Mouse (Mus musculus) stomach, embryonic 15.5 days (tissue): Measurements from ENCODE around the gene Trmt2b. TPM values are rescaled to one million over a fixed set of nuclear protein-coding genes. Genes with fewer than 3 reads are reported as not detected.
"Not testable (repeated sequence)": the region's sequence is repeated elsewhere in the genome, so short reads cannot be mapped to it uniquely, and the experiment has no call there.

ENCODE experiments used
- ATAC-seq: fragments of 200-750 bp; cut with Nextera tagmentation; 2 replicates; pipeline ENCODE4 v1.8.0; 2017; ENCODE audit warnings: low read depth, moderate number of reproducible peaks, moderate TSS enrichment; ENCODE audit not compliant: insufficient read depth, low FRiP score
- H3K27ac ChIP-seq: fragments of 300-500 bp; sonication (generic); 2 replicates; pipeline ENCODE4 v1.5.1; 2015; ENCODE audit warnings: mild to moderate bottlenecking, inconsistent platforms
- H3K27me3 ChIP-seq: fragments of 300-500 bp; sonication (generic); replicated peaks from 2 replicates; pipeline ENCODE4 v1.6.1; 2015; ENCODE audit warnings: inconsistent platforms
- H3K36me3 ChIP-seq: fragments of 300-500 bp; sonication (generic); 2 replicates; pipeline ENCODE4 v1.6.1; 2015; ENCODE audit warnings: inconsistent platforms
- H3K4me1 ChIP-seq: fragments of 300-500 bp; sonication (generic); 2 replicates; pipeline ENCODE4 v1.6.1; 2015; ENCODE audit warnings: inconsistent platforms
- H3K4me2 ChIP-seq: fragments of 300-500 bp; sonication (generic); 2 replicates; pipeline ENCODE4 v1.6.1; 2015; ENCODE audit warnings: mild to moderate bottlenecking, inconsistent platforms
- H3K4me3 ChIP-seq: fragments of 300-500 bp; sonication (generic); replicated peaks from 2 replicates; pipeline ENCODE4 v1.5.1; 2015; ENCODE audit warnings: inconsistent platforms
- H3K9ac ChIP-seq: fragments of 300-500 bp; sonication (generic); 2 replicates; pipeline ENCODE4 v1.6.1; 2015; ENCODE audit warnings: inconsistent platforms
- H3K9me3 ChIP-seq: fragments of 300-500 bp; sonication (generic); 2 replicates; pipeline ENCODE4 v1.6.1; 2016; ENCODE audit warnings: inconsistent platforms
- WGBS: fragments of 180-500 bp; shearing (Covaris S2); methylation state at CpG from one replicate; pipeline ENCODE4 v1.1.7; 2015; 5-methylcytosine and 5-hydroxymethylcytosine counted together
- polyA plus RNA-seq: library from polyadenylated mRNA; unstranded; fragments of >200 nt; fragmentation: Nextera tagmentation; extraction: Ambion mirVana; gene quantifications from 2 replicates; pipeline ENCODE4 v1.2.1, GENCODE M21; 2015

Trmt2b gene
- polyA plus RNA-seq, 1 experiment from 2014 or later = 22.3 TPM

DNA sequence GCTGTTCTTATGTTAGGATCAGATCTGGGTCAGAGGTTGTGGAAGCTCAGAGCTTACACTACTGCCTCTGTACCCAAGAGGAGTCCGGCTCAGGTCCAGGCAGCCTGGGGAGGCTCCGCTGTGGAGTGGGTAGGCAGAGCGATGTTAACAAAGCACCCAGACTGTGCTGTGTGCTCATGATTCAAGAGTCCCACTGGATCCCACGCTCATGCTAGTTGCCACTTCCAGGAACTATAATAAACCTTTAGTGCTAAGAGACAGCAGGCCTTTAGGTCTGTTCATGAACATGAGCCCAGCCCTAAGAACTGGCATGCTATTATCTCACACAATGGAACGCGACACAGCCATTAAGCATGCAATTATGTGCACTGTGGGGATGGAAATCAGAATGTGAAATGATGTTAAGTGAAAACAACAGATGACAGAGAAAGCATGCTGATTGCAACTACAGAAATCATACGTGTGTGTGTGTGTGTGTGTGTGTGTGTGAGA, 65.6 kb downstream of the Trmt2b start:
- no peak for ATAC-seq
- no peaks in the 10 kb centered on the region for H3K9me3 ChIP-seq
- no peak overlapping the region for H3K4me3 ChIP-seq
- no peaks in the 10 kb centered on the region for H3K36me3 ChIP-seq
- no peaks in the 10 kb centered on the region for H3K27me3 ChIP-seq
- no peaks in the 10 kb centered on the region for H3K4me1 ChIP-seq
- H3K4me2 ChIP-seq = no peak overlapping the region
- no peak overlapping the region for H3K9ac ChIP-seq
- WGBS = 86% methylated on average over 7 of the region's 7 CpGs
- no peak overlapping the region for H3K27ac ChIP-seq

DNA sequence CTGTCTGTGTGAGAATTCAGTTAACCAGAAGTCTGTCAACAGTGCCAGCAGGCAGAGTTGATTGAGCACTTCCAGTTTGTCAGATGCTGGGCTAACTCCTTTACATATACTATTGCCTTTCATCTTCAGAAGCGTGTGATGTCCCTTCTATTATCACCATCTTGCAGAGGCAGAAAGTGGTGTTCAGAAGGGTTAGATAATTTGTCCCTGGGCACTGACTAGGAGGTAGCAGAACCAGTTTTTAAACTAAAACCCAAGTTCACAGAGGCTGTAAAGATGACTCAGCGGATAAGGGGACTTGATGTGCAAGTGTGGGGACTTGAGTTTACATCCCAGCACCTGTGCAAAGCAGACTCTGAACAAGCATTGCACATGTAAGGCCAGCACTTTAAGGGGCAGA, 68.3 kb downstream of the Trmt2b start:
- H3K9ac ChIP-seq = no peak overlapping the region
- H3K9me3 ChIP-seq = no peaks in the 10 kb centered on the region
- 75% methylated on average over 2 of the region's 2 CpGs for WGBS
- no peaks in the 10 kb centered on the region for H3K36me3 ChIP-seq
- H3K4me1 ChIP-seq = no peaks in the 10 kb centered on the region
- H3K27me3 ChIP-seq = no peaks in the 10 kb centered on the region
- no peak overlapping the region for H3K27ac ChIP-seq
- H3K4me3 ChIP-seq = no peak overlapping the region
- H3K4me2 ChIP-seq = no peak overlapping the region
- ATAC-seq = no peak

DNA sequence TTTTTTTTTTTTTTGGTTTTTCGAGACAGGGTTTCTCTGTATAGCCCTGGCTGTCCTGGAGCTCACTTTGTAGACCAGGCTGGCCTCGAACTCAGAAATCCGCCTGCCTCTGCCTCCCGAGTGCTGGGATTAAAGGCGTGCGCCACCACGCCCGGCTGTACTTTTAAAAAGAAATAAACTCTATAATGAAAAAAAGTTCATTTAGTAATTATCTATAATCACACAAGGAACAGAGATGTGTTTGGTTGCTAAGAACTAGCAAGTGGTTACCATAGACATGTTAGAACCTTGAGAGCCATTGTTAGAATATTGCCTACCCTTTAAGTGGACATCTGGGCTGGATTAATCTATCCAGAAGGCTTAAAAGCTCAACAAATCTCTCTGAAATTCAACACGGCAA, 89.6 kb downstream of the Trmt2b start, which contains the start of gene Arl13a:
Arl13a (plus strand) TSS at position 301 of the 400 bp plus-strand sequence.
- H3K4me2 ChIP-seq, H3K27me3 ChIP-seq, H3K9me3 ChIP-seq, H3K27ac ChIP-seq, H3K4me1 ChIP-seq, H3K4me3 ChIP-seq, ATAC-seq, H3K9ac ChIP-seq, H3K36me3 ChIP-seq: not testable (repeated sequence)
- 91% methylated on average over 9 of the region's 9 CpGs for WGBS

DNA sequence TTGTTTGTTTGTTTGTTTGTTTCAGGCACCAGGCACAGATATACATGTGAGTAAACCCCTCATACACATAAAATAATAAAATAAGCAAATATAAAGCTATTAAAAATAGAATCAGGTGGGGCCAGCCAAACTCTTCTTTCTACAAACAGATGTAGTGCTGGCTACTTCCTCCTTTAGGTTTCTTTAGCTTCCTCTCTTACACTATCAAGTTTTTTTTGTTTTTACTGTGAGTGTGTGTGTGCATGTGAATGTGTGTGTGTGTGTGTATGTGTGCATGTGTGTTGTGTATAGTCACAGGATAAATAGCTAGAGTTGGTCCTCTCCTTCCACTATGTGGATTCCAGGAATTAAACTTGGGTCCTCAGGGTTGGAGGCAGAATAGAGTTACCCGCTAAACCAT, 102.1 kb downstream of the Trmt2b start:
- Histone ChIP-seq H3K36me3 (no peaks in the 10 kb centered on the region), H3K27ac (no peak overlapping the region), H3K4me3 (no peak overlapping the region), H3K4me2 (no peak overlapping the region), H3K9me3 (no peaks in the 10 kb centered on the region), H3K27me3 (no peaks in the 10 kb centered on the region), H3K9ac (no peak overlapping the region), H3K4me1 (no peaks in the 10 kb centered on the region)
- 96% methylated on average over 1 of the region's 1 CpGs for WGBS
- ATAC-seq = no peak

Other genes starting within 250 kb of the Trmt2b start
- 32.4 and 39.7 TPM in 2 replicates for gene Cstf2, start 217.8 kb downstream of the Trmt2b start, polyA plus RNA-seq
- 0.05 and 0.22 TPM in 2 replicates for gene Xkrx, start 114.9 kb downstream of the Trmt2b start, polyA plus RNA-seq
- gene Arl13a, start 89.5 kb downstream of the Trmt2b start, polyA plus RNA-seq = 0.08 TPM in 1 of 2 replicates, not detected in the other
- gene Nox1, start 55.0 kb downstream of the Trmt2b start, polyA plus RNA-seq = 0.12 and 0.34 TPM in 2 replicates
- 4.4 TPM in 2 replicates for gene Tmem35a, start 18.2 kb upstream of the Trmt2b start, polyA plus RNA-seq
- 23.9 and 27.1 TPM in 2 replicates for gene Cenpi, start 31.1 kb upstream of the Trmt2b start, polyA plus RNA-seq
- 1.4 and 1.5 TPM in 2 replicates for gene Drp2, start 127.6 kb upstream of the Trmt2b start, polyA plus RNA-seq
- gene Taf7l, start 199.5 kb upstream of the Trmt2b start, polyA plus RNA-seq = 0.10 TPM in 1 of 2 replicates, not detected in the other